Mouse (Mus musculus): ENCODE results near the gene Rhoq.

DNA sequence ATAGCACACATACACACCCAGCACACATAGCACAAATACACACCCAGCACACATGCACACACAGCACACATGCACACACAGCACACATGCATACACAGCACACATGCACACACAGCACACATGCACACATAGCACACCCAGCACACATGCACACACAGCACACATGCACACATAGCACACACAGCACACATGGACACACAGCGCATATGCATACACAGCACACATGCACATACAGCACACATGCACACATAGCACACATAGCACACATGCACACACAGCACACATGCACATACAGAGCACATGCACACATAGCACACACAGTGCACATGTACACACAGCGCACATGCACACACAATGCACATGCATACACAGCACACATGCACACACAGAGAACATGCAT is 18.8 kb downstream of the Rhoq start:
- TF ChIP-seq POLR2A (IDR thresholded peaks at IDR 0.05; ENCODE audit: borderline replicate concordance, control insufficient read depth, low read depth, low read length) (no peak), CTCF (IDR thresholded peaks at IDR 0.05; ENCODE audit: control insufficient read depth, insufficient read depth, low read length) (no peak)
